Mouse (Mus musculus) ES-Bruce4 (cell line): ENCODE measurements around the gene Slc35b3. TPM values are rescaled to one million over a fixed set of nuclear protein-coding genes. Genes with fewer than 3 reads are reported as not detected.
A peak's percentile ranks its signal among the peaks of the same experiment; 100 is the strongest.

ENCODE experiments used
- H3K27ac ChIP-seq: 2 replicates; pipeline ENCODE4 v1.5.1; 2012; ENCODE audit warnings: low read length, inconsistent platforms; ENCODE audit not compliant: insufficient read depth
- H3K27me3 ChIP-seq: 2 replicates; pipeline ENCODE4 v1.6.1; 2012; ENCODE audit warnings: mild to moderate bottlenecking, low read length, inconsistent platforms; ENCODE audit not compliant: control insufficient read depth, poor library complexity, insufficient read depth, severe bottlenecking
- H3K36me3 ChIP-seq: 2 replicates; pipeline ENCODE4 v1.6.1; 2012; ENCODE audit warnings: inconsistent platforms, mild to moderate bottlenecking, low read length, moderate library complexity; ENCODE audit not compliant: control insufficient read depth, poor library complexity, insufficient read depth, severe bottlenecking
- H3K4me1 ChIP-seq: one replicate; pipeline ENCODE4 v1.8.1; 2011; ENCODE audit warnings: low read length; ENCODE audit not compliant: control insufficient read depth, insufficient read depth
- H3K4me3 ChIP-seq: 2 replicates; pipeline ENCODE4 v1.5.1; 2011; ENCODE audit warnings: low read depth, mild to moderate bottlenecking, low read length
- H3K9ac ChIP-seq: 2 replicates; pipeline ENCODE4 v1.6.1; 2012; ENCODE audit warnings: low read depth, mild to moderate bottlenecking, inconsistent platforms; ENCODE audit not compliant: poor library complexity, severe bottlenecking
- H3K9me3 ChIP-seq: replicated peaks from 2 replicates; pipeline ENCODE4 v1.6.1; 2012; ENCODE audit warnings: mild to moderate bottlenecking, low read length, inconsistent platforms; ENCODE audit not compliant: control insufficient read depth, poor library complexity, insufficient read depth, severe bottlenecking
- CTCF ChIP-seq: IDR thresholded peaks from one replicate; pipeline ENCODE4 v1.8.1; 2011; ENCODE audit warnings: low read depth, low read length
- EP300 ChIP-seq: IDR thresholded peaks from 2 replicates; pipeline ENCODE4 v1.6.1; 2011; ENCODE audit warnings: low read depth, low read length; ENCODE audit not compliant: insufficient read depth
- POLR2A ChIP-seq: IDR thresholded peaks from one replicate; pipeline ENCODE4 v1.8.1; 2011; ENCODE audit warnings: low read length; ENCODE audit not compliant: insufficient read depth
- polyA plus RNA-seq: library from polyadenylated mRNA; stranded (reverse); fragments of >200 nt; gene quantifications from 2 replicates; pipeline ENCODE4 v1.2.4, GENCODE M21; 2011; ENCODE audit warnings: low read depth; ENCODE audit not compliant: missing spikeins, insufficient read depth, insufficient read length

The Slc35b3 gene
- polyA plus RNA-seq, 1 experiment, result 10.8 TPM

- Histone ChIP-seq H3K4me1 (no peaks in the 10 kb centered on the region), H3K9ac (no peak overlapping the region), H3K9me3 (no peaks in the 10 kb centered on the region), H3K36me3 (no peaks in the 10 kb centered on the region), H3K27me3 (no peaks in the 10 kb centered on the region), H3K4me3 (no peak overlapping the region), H3K27ac (no peak overlapping the region)
- TF ChIP-seq EP300 (no peak), CTCF (no peak), POLR2A (no peak)
Observed at GRCm38 (mm10) chr13:38998958-38999357, 38.3 kb upstream of the Slc35b3 start.

DNA sequence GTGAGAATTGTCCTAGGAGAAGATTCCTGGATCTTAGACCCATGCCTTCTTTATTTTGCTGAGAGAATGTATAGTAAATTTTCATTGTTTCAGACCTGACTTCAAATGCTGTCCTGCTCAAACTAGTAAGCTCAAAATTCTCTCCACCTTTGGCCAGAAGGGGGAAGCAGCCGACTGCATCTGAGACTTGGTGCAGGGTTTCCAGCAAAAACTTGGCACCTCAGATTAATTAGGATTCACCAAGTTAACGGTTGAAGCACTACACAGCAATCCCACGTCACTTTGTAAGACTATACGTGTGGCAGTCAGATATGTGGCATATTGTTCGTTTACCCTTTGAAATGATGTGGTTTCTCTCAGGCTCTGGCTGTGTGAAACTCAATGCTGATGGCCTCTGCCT, 31.9 kb upstream of the Slc35b3 start:
- Histone ChIP-seq H3K9me3 (no peaks in the 10 kb centered on the region), H3K4me1 (no peaks in the 10 kb centered on the region), H3K27ac (no peak overlapping the region), H3K9ac (no peak overlapping the region), H3K4me3 (no peak overlapping the region), H3K27me3 (no peaks in the 10 kb centered on the region), H3K36me3 (no peaks in the 10 kb centered on the region)
- TF ChIP-seq CTCF (peak; percentile 36), EP300 (no peak)

GRCm38 (mm10) chr13:38983751-38984150, 23.1 kb upstream of the Slc35b3 start:
- TF ChIP-seq CTCF (no peak), EP300 (no peak), POLR2A (no peak)
- Histone ChIP-seq H3K4me1 (no peaks in the 10 kb centered on the region), H3K9me3 (no peaks in the 10 kb centered on the region), H3K9ac (no peak overlapping the region), H3K4me3 (no peak overlapping the region), H3K27ac (no peak overlapping the region), H3K36me3 (no peaks in the 10 kb centered on the region), H3K27me3 (no peaks in the 10 kb centered on the region)

- no peaks in the 10 kb centered on the region for H3K27me3 ChIP-seq
- H3K4me3 ChIP-seq, result no peak overlapping the region
- no peak overlapping the region for H3K9ac ChIP-seq
- TF ChIP-seq CTCF, result no peak
- no peak for TF ChIP-seq EP300
- TF ChIP-seq POLR2A, result no peak
- H3K27ac ChIP-seq, result no peak overlapping the region
- H3K9me3 ChIP-seq, result no peaks in the 10 kb centered on the region
- no peaks in the 10 kb centered on the region for H3K36me3 ChIP-seq
- no peaks in the 10 kb centered on the region for H3K4me1 ChIP-seq
Observed at GRCm38 (mm10) chr13:38980900-38981299, 20.2 kb upstream of the Slc35b3 start.

GRCm38 (mm10) chr13:38976978-38977377, 16.3 kb upstream of the Slc35b3 start:
- Histone ChIP-seq H3K9me3 (no peaks in the 10 kb centered on the region), H3K4me1 (no peaks in the 10 kb centered on the region)

GRCm38 (mm10) chr13:38975853-38976252, 15.2 kb upstream of the Slc35b3 start:
- Histone ChIP-seq H3K9ac (no peak overlapping the region), H3K9me3 (no peaks in the 10 kb centered on the region), H3K27me3 (no peaks in the 10 kb centered on the region), H3K27ac (no peak overlapping the region), H3K4me3 (no peak overlapping the region), H3K36me3 (no peaks in the 10 kb centered on the region), H3K4me1 (no peaks in the 10 kb centered on the region)
- no peak for TF ChIP-seq EP300
- no peak for TF ChIP-seq POLR2A
- no peak for TF ChIP-seq CTCF

More at GRCm38 (mm10) chr13:38976978-38977377, 16.3 kb upstream of the Slc35b3 start:
- no peak overlapping the region for H3K9ac ChIP-seq
- H3K27ac ChIP-seq, result no peak overlapping the region
- no peak overlapping the region for H3K4me3 ChIP-seq
- H3K36me3 ChIP-seq, result no peaks in the 10 kb centered on the region
- H3K27me3 ChIP-seq, result no peaks in the 10 kb centered on the region
- TF ChIP-seq POLR2A, result no peak
- TF ChIP-seq CTCF, result no peak
- TF ChIP-seq EP300, result no peak
